Mouse (Mus musculus): Measurements from ENCODE around the gene Padi2.
A peak's percentile ranks its signal among the peaks of the same experiment; 100 is the strongest.

The Padi2 gene

GRCm38 (mm10) chr4:140986024-140986710, 80.0 kb downstream of the Padi2 start:
- no peak for DNase-seq (ENCODE audit: low spot score in 2 of 2)

GRCm38 (mm10) chr4:140986711-140987395, 80.7 kb downstream of the Padi2 start, which contains the start of gene Atp13a2:
Gene Atp13a2 (plus strand): TSS chr4:140986873.
- peak; percentile 87 to 94 for DNase-seq (ENCODE audit: low spot score in 2 of 2)

- DNase-seq (ENCODE audit: low spot score in 2 of 2) = no peak
Measured at GRCm38 (mm10) chr4:140987476-140987875, 81.3 kb downstream of the Padi2 start.

GRCm38 (mm10) chr4:140988706-140989290, 82.7 kb downstream of the Padi2 start:
- no peak for DNase-seq (ENCODE audit: low spot score in 2 of 2)

GRCm38 (mm10) chr4:140989447-140989846, 83.3 kb downstream of the Padi2 start:
- DNase-seq (ENCODE audit: low spot score in 2 of 2) = no peak

- DNase-seq (ENCODE audit: low spot score in 2 of 2) = no peak
Measured at GRCm38 (mm10) chr4:140992215-140992614, 86.1 kb downstream of the Padi2 start.

GRCm38 (mm10) chr4:140993846-140994245, 87.7 kb downstream of the Padi2 start:
- no peak for DNase-seq (ENCODE audit: low spot score in 2 of 2)

GRCm38 (mm10) chr4:140995811-140996210, 89.7 kb downstream of the Padi2 start:
- no peak for DNase-seq (ENCODE audit: low spot score in 2 of 2)

GRCm38 (mm10) chr4:140996812-140997211, 90.7 kb downstream of the Padi2 start:
- DNase-seq (ENCODE audit: low spot score in 2 of 2) = no peak
